Mouse (Mus musculus): ENCODE results near the gene Pappa2.

Gene Pappa2

GRCm38 (mm10) chr1:158910661-158911060 is 69.6 kb downstream of the Pappa2 start:
- DNase-seq (ENCODE audit: low spot score): no peak

DNA sequence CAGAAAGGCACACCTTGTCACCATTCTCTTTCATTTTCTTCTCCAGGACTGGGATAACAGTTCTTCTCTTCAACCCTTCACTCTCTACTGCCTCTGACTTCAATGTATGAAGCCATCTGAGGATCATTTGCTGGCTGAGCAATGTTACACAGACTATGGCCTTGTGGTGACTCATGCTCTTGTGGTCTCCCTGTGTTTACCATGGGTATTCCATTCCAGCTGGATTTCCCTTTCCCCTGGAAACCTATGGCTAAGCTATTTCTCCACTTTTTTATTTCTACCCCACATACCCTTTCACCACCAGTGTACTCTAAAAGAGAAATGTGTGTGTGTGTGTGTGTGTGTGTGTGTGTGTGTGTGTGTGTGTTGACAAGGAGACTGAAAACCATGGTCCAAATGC is 83.0 kb downstream of the Pappa2 start:
- DNase-seq (ENCODE audit: low spot score): no peak

- DNase-seq (ENCODE audit: low spot score): no peak
Measured at GRCm38 (mm10) chr1:158894441-158894840, 85.8 kb downstream of the Pappa2 start.

DNA sequence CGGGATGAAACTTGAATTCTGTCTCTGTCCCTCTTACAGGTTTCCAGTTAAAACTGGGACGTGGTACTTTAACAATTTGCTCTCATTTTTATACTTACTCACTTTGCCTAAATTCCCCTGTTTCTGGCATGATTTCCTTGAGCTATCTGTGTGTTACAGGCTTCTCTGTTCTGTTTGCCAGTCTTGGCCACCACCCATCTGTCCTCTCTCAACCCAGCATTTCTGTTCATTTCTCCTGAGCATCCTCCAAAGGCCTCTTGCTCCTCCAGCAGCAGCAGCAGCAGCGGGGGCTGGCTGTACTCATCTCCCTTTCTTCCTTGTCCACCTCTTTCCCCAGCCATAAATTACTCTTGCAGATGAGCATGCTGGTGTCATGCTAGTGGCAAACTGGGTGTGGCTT is 104.8 kb downstream of the Pappa2 start:
- DNase-seq (ENCODE audit: low spot score): no peak

GRCm38 (mm10) chr1:158874552-158875077 is 105.7 kb downstream of the Pappa2 start:
- DNase-seq (ENCODE audit: low spot score): no peak

- DNase-seq (ENCODE audit: low spot score): no peak
Measured at GRCm38 (mm10) chr1:158873631-158874030, 106.7 kb downstream of the Pappa2 start.

DNA sequence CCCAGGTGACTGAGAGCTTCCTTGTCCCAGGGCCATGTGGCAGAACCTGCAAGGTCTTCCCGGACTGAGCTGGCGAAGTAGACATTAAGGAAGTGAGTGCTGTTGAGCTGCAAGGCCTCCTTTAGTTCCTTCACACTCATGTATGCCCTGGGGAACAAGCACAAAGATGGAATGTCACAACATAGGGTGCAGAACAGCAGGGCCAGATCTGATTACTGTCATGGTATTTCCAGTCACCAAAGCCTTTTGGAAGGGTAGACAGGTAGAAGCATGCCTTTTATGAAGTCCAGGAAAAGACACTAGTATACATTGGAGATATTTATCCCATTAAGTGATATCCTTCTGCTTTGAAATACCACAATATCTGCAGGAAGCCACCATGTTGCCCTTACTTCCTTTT is 108.9 kb downstream of the Pappa2 start:
- DNase-seq (ENCODE audit: low spot score): no peak

- DNase-seq (ENCODE audit: low spot score): no peak
Measured at GRCm38 (mm10) chr1:158860190-158860589, 120.1 kb downstream of the Pappa2 start.

GRCm38 (mm10) chr1:158853936-158854882 is 126.1 kb downstream of the Pappa2 start:
- DNase-seq (ENCODE audit: low spot score): no peak

DNA sequence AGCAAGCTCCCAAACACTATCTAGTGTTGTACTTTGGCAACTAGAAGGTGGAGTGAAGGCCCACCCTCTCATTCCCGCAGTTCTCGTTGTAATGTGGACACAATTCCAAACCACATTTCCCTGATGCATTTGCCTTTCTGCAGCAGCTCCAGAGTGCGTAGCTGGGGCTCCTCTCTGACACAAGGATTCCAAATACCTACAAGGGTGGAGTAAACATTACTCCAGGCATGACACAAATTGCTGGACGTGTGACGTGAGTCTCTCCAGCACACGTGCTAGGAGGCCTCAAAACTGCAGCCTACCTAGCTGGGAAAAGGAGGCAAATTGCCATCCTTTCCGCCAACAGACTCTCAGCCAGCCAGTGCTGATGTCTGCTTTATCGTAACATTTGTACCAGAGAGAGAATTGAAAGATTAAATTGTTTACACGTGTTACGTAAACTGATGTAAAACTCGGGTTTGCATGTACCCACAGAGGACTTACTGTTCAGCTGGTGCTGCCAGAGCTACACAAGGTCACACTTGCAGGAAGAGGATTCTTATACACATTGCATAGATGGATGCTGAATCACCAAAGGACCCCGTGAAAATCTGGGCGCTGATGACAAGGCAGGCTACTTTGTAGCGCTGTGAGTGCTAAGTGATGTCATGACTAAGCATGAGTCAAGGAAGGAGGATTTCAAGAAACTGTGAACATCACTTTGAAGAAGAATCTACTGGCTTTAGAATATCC is 127.3 kb downstream of the Pappa2 start:
- DNase-seq (ENCODE audit: low spot score): no peak

- DNase-seq (ENCODE audit: low spot score): no peak
Measured at GRCm38 (mm10) chr1:158850459-158850858, 129.8 kb downstream of the Pappa2 start.

GRCm38 (mm10) chr1:158844604-158845003 is 135.7 kb downstream of the Pappa2 start:
- no peak for DNase-seq (ENCODE audit: low spot score)

DNA sequence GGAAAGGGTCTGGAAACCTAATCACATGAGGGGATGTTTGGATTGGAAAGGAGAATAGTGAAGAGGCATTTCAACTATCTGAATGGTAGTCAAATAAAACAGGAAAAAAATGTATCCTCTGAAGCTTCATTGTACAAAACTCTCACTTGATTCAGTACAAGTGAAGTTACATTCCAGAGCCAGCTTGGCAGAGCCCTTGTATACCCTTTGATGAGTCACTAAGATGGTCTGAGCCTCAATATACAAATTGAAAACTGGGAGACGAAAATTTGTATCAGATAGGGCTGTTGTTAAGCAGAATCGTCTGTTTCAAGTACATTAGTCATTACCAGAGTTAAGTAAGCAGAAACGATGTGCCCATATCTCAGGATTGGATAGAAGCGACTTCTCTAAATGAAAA is 143.1 kb downstream of the Pappa2 start:
- DNase-seq (ENCODE audit: low spot score): no peak

GRCm38 (mm10) chr1:158830152-158830551 is 150.1 kb downstream of the Pappa2 start:
- no peak for DNase-seq (ENCODE audit: low spot score)

DNA sequence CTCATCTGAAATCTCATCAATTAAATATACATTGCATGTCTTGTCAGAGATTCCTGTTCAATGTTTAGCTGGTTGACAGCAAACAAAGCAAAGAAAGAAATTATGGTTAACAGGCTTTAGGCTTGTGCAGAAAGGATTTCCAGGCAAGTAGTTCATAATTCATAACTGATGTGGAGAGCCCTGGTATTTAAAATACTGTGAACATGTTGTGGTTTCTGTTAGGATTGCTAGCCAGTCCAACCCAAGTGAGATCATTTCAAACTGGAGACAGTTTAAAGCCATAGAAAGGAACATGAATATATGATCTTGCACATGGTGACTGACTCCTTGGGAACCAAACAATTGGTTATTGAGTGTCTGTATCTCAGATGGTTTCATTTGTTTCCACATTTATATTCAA is 152.4 kb downstream of the Pappa2 start:
- DNase-seq (ENCODE audit: low spot score): no peak

- DNase-seq (ENCODE audit: low spot score): no peak
Measured at GRCm38 (mm10) chr1:158819676-158820075, 160.6 kb downstream of the Pappa2 start.

- no peak for DNase-seq (ENCODE audit: low spot score)
Measured at GRCm38 (mm10) chr1:158816479-158816878, 163.8 kb downstream of the Pappa2 start.

DNA sequence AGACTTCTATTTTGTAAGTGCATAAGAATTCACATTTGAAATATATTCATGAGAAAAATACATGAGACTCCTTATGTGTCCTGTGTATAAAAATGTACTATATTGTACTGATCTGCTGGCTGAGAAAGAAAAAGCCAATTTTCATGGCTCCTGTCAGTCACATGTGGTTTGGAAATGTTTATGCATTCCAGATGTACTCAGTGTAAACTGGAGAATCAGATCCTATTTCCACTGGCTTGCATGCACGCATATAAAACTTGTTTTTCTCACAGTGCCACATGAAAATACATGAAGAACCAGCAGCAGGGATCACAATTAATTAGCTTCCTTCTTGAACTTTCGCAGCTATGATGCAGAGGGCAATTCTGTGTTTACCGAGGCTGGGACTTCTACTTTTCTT is 168.4 kb downstream of the Pappa2 start:
- DNase-seq (ENCODE audit: low spot score): no peak

DNA sequence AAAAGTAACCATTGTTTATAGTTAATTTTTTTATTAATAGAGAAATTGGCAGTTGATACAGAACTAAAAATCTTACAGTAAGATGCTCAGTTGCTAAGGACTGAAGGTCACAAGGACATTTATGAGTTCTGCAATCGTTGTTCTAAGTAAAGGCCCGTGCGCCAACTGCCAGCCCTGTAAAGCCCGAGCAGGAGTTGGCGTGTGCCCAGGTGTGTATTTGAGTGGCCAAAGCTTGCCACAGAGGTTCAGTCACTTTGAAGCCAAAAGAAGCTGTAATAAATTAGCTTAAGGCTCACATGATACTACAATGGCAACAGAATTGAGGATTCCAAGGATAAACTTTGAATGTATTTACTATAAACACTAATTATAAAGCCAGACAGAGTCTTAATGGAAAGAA is 204.8 kb downstream of the Pappa2 start:
- no peak for DNase-seq (ENCODE audit: low spot score)

- DNase-seq (ENCODE audit: low spot score): no peak
Measured at GRCm38 (mm10) chr1:158773102-158773501, 207.2 kb downstream of the Pappa2 start.

- no peak for DNase-seq (ENCODE audit: low spot score)
Measured at GRCm38 (mm10) chr1:158770756-158771155, 209.5 kb downstream of the Pappa2 start.

- DNase-seq (ENCODE audit: low spot score): no peak
Measured at GRCm38 (mm10) chr1:158770036-158770655, 210.1 kb downstream of the Pappa2 start.
